Mouse (Mus musculus) forebrain, embryonic 10.5 days (tissue): ENCODE measurements around the gene Mmp14. TPM values are rescaled to one million over a fixed set of nuclear protein-coding genes. Genes with fewer than 3 reads are reported as not detected.

Experiments
- polyA plus RNA-seq: library from polyadenylated mRNA; unstranded; fragments of >200 nt; fragmentation: Nextera tagmentation; extraction: Ambion mirVana; gene quantifications from 2 replicates; pipeline ENCODE4 v1.2.1, GENCODE M21; 2016

Mmp14 gene
- polyA plus RNA-seq, 1 experiment from 2014 or later = 52.4 TPM

Other genes starting within 250 kb of the Mmp14 start
- 247 and 249 TPM in 2 replicates for gene Dad1, start 177.5 kb upstream of the Mmp14 start, polyA plus RNA-seq
- gene Abhd4, start 177.4 kb upstream of the Mmp14 start, polyA plus RNA-seq = 42.5 and 44.0 TPM in 2 replicates
- not detected in 2 replicates for gene Olfr49, start 146.7 kb upstream of the Mmp14 start, polyA plus RNA-seq
- 55.2 and 59.0 TPM in 2 replicates for gene Oxa1l, start 70.8 kb upstream of the Mmp14 start, polyA plus RNA-seq
- gene Slc7a7, start 13.8 kb upstream of the Mmp14 start, polyA plus RNA-seq = 4.1 and 4.3 TPM in 2 replicates
- gene Mrpl52, start 4.7 kb upstream of the Mmp14 start, polyA plus RNA-seq = 200 and 201 TPM in 2 replicates
- 23.8 and 24.4 TPM in 2 replicates for gene Lrp10, start 32.5 kb downstream of the Mmp14 start, polyA plus RNA-seq
- 12.5 TPM in 2 replicates for gene Rem2, start 44.5 kb downstream of the Mmp14 start, polyA plus RNA-seq
- gene Prmt5, start 85.9 kb downstream of the Mmp14 start, polyA plus RNA-seq = 162 and 164 TPM in 2 replicates
- 59.1 and 65.4 TPM in 2 replicates for gene Haus4, start 123.0 kb downstream of the Mmp14 start, polyA plus RNA-seq
- gene Ajuba, start 145.9 kb downstream of the Mmp14 start, polyA plus RNA-seq = 79.1 and 98.7 TPM in 2 replicates
- 9.5 and 11.0 TPM in 2 replicates for gene 4931414P19Rik, start 174.4 kb downstream of the Mmp14 start, polyA plus RNA-seq
- gene Psmb5, start 186.4 kb downstream of the Mmp14 start, polyA plus RNA-seq = 478 and 497 TPM in 2 replicates
- 0.05 and 0.12 TPM in 2 replicates for gene Psmb11, start 189.8 kb downstream of the Mmp14 start, polyA plus RNA-seq
- gene Gm17606, start 209.3 kb downstream of the Mmp14 start, polyA plus RNA-seq = not detected in 2 replicates
- 4.7 and 5.4 TPM in 2 replicates for gene Cdh24, start 209.8 kb downstream of the Mmp14 start, polyA plus RNA-seq